Mouse (Mus musculus) hematopoietic stem cell, adult 5-6 weeks (primary cell): ENCODE data around the gene Pla2g4f. TPM values are rescaled to one million over a fixed set of nuclear protein-coding genes. Genes with fewer than 3 reads are reported as not detected.

Experiments used
- ATAC-seq, 2 experiments: fragments of 125-278 bp in 1 of 2; replicated peaks in 1 of 2; 2 replicates each; pipeline ENCODE4 v1.8.0; 2016 to 2017; ENCODE audit warnings: inconsistent platforms in 2 of 2, mild to moderate bottlenecking in 2 of 2, moderate number of reproducible peaks in 2 of 2, low read depth in 1 of 2, moderate TSS enrichment in 1 of 2; ENCODE audit not compliant: low FRiP score in 2 of 2, poor library complexity in 2 of 2, severe bottlenecking in 2 of 2, insufficient read depth in 1 of 2, low TSS enrichment in 1 of 2
- total RNA-seq: library from RNA; stranded (forward); fragments of 172-1452, 232-1000 nt; gene quantifications from 2 replicates; pipeline ENCODE4 v1.2.3, GENCODE M21; 2017

Pla2g4f gene
- total RNA-seq: not detected in 2 replicates

- no peak for ATAC-seq
Measured at GRCm38 (mm10) chr2:120313976-120314375, at the start of gene Pla2g4f. Gene Pla2g4f, minus strand, starts transcription at chr2:120314165.

- ATAC-seq: no peak
Measured at GRCm38 (mm10) chr2:120360425-120360824, 46.5 kb upstream of the Pla2g4f start.

GRCm38 (mm10) chr2:120352682-120353646, 39.0 kb upstream of the Pla2g4f start, which contains the start of gene Vps39:
Gene Vps39, minus strand, starts transcription at chr2:120353137.
- peak; percentile 90 to 91 for ATAC-seq

GRCm38 (mm10) chr2:120351321-120351720, 37.4 kb upstream of the Pla2g4f start:
- no peak for ATAC-seq

- peak; percentile 82 to 83 for ATAC-seq
Measured at GRCm38 (mm10) chr2:120348120-120348519, 34.2 kb upstream of the Pla2g4f start.

GRCm38 (mm10) chr2:120341741-120342140, 27.8 kb upstream of the Pla2g4f start:
- ATAC-seq: no peak

GRCm38 (mm10) chr2:120337886-120338285, 23.9 kb upstream of the Pla2g4f start:
- ATAC-seq: no peak

- no peak for ATAC-seq
Measured at GRCm38 (mm10) chr2:120331575-120331974, 17.6 kb upstream of the Pla2g4f start.

GRCm38 (mm10) chr2:120315077-120315476, 1.1 kb upstream of the Pla2g4f start:
- no peak for ATAC-seq

GRCm38 (mm10) chr2:120314487-120314886, 522 bp upstream of the Pla2g4f start:
- ATAC-seq: no peak

GRCm38 (mm10) chr2:120312276-120312825, 1.6 kb downstream of the Pla2g4f start:
- ATAC-seq: no peak

GRCm38 (mm10) chr2:120304113-120304512, 9.9 kb downstream of the Pla2g4f start:
- no peak for ATAC-seq

- no peak for ATAC-seq
Measured at GRCm38 (mm10) chr2:120301076-120301475, 12.9 kb downstream of the Pla2g4f start.

GRCm38 (mm10) chr2:120299866-120300265, 14.1 kb downstream of the Pla2g4f start:
- ATAC-seq: no peak

GRCm38 (mm10) chr2:120296160-120296559, 17.8 kb downstream of the Pla2g4f start:
- no peak; a peak in 1 of 4 replicates for ATAC-seq

GRCm38 (mm10) chr2:120291471-120292078, 22.4 kb downstream of the Pla2g4f start:
- no peak for ATAC-seq

GRCm38 (mm10) chr2:120288995-120289394, 25.0 kb downstream of the Pla2g4f start, which contains the start of gene Pla2g4d:
Gene Pla2g4d, minus strand, starts transcription at chr2:120289197.
- no peak for ATAC-seq

GRCm38 (mm10) chr2:120288401-120288800, 25.6 kb downstream of the Pla2g4f start:
- no peak for ATAC-seq
